Mouse (Mus musculus) embryonic facial prominence, embryonic 10.5 days (tissue): Measurements from ENCODE around the gene Znrf1. TPM values are rescaled to one million over a fixed set of nuclear protein-coding genes. Genes with fewer than 3 reads are reported as not detected.
A peak's percentile ranks its signal among the peaks of the same experiment; 100 is the strongest.
"Not testable (repeated sequence)": the region's sequence is repeated elsewhere in the genome, so short reads cannot be mapped to it uniquely, and the experiment has no call there.

ENCODE experiments used
- DNase-seq: peaks from one replicate; pipeline ENCODE4 v3.0.0-alpha.2; 2017; ENCODE audit warnings: low spot score
- H3K27ac ChIP-seq: fragments of 300-500 bp; sonication (generic); replicated peaks from 2 replicates; pipeline ENCODE4 v1.5.1; 2016; ENCODE audit warnings: mild to moderate bottlenecking
- H3K27me3 ChIP-seq: fragments of 300-500 bp; sonication (generic); replicated peaks from 2 replicates; pipeline ENCODE4 v1.6.1; 2016; ENCODE audit warnings: low read depth, mild to moderate bottlenecking; ENCODE audit not compliant: poor library complexity, severe bottlenecking
- H3K36me3 ChIP-seq: fragments of 300-500 bp; sonication (generic); replicated peaks from 2 replicates; pipeline ENCODE4 v1.6.1; 2016; ENCODE audit warnings: mild to moderate bottlenecking, moderate library complexity
- H3K4me1 ChIP-seq: fragments of 300-500 bp; sonication (generic); 2 replicates; pipeline ENCODE4 v1.6.1; 2016
- H3K4me3 ChIP-seq: fragments of 300-500 bp; sonication (generic); 2 replicates; pipeline ENCODE4 v1.5.1; 2016; ENCODE audit warnings: mild to moderate bottlenecking, moderate library complexity
- H3K9me3 ChIP-seq: fragments of 300-500 bp; sonication (generic); 2 replicates; pipeline ENCODE4 v1.6.1; 2016; ENCODE audit warnings: mild to moderate bottlenecking
- WGBS: fragments of 180-500 bp; shearing (Covaris S2); methylation state at CpG from one replicate; pipeline ENCODE4 v1.1.7; 2016; 5-methylcytosine and 5-hydroxymethylcytosine counted together
- polyA plus RNA-seq: library from polyadenylated mRNA; unstranded; fragments of >200 nt; fragmentation: Nextera tagmentation; extraction: Ambion mirVana; gene quantifications from 2 replicates; pipeline ENCODE4 v1.2.1, GENCODE M21; 2016

The Znrf1 gene
- polyA plus RNA-seq, 1 experiment from 2014 or later: 36.3 TPM

DNA sequence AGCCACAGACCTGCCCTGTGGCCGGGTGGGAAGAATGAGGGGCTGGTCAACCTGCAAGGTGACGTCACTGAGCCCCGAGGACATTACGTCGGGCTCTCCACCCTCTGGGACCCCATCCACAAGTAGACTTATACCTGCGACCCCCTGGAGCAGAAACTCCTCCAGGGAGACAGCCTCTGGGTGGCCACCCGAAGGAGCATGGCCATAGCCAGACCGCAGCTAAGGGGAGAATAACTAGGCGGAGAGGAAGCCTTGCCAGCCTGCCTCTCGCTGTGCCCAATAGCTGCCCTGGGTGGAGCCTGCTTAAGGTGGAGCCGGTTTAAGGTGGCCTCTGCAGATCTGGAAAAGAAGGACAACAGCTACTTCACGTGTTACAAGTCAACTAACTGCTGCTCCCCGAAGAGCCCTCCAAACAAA, 94.2 kb downstream of the Znrf1 start, which contains the start of gene Ldhd:
Ldhd (minus strand) TSS at position 270 of the 417 bp plus-strand sequence.
- H3K27ac ChIP-seq: no peak within 1 kb of the TSS
- 26% methylated on average over 13 of the region's 13 CpGs for WGBS
- peaks cover 27% of the 10 kb centered on the region for H3K36me3 ChIP-seq
- H3K9me3 ChIP-seq: 0 out of 2 replicates have a peak, but pooled peaks cover 3% of the 10 kb centered on the region
- no peaks in the 10 kb centered on the region for H3K27me3 ChIP-seq
- no peak for DNase-seq
- H3K4me3 ChIP-seq: peak within 1 kb of the TSS; percentile 36
- peaks cover 9% of the 10 kb centered on the region; the same call in 1 of the 2 replicates for H3K4me1 ChIP-seq

DNA sequence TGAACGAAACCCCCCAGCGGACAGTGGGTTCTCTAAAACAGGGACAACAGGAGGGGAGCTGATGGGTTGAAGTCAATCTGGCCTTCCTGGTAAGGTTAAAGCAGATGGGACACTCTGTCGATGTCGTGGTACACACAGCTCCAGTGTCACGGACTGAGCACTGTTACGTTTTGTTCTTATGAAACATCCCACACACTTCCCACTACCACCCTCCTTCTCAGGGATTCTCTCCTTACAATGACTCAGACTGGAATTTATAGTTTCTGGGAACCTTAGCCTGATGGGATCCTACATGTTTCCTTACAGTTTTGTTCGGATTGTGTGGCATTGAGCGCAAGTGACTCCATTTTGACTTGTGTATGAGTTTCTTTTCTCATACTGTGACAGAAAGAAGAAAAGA, 95.7 kb downstream of the Znrf1 start:
- Histone ChIP-seq H3K27ac (no peak overlapping the region), H3K4me3 (no peak overlapping the region), H3K9me3 (0 out of 2 replicates have a peak, but pooled peaks cover 3% of the 10 kb centered on the region), H3K36me3 (peaks cover 24% of the 10 kb centered on the region), H3K4me1 (peaks cover 9% of the 10 kb centered on the region; the same call in 1 of the 2 replicates), H3K27me3 (no peaks in the 10 kb centered on the region)
- WGBS: 89% methylated on average over 8 of the region's 8 CpGs
- DNase-seq: no peak

DNA sequence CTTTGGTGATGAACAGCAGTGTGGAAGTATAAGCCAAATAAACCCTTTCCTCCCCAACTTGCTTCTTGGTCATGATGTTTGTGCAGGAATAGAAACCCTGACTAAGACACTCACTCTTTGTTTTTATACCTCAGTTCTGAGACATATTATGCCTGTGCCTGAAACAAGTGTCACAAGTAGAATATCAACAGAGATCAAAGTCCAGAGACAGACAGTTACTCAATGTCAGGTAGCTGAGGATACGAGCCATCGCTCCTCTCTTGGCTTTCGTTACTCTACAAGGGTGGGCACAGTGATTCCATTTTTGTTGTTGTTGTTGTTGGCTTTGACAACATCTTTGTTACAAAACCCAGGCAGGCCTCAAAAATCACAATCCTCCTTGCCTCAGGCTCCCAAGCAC, 97.1 kb downstream of the Znrf1 start:
- Histone ChIP-seq H3K9me3 (0 out of 2 replicates have a peak, but pooled peaks cover 3% of the 10 kb centered on the region), H3K36me3 (peaks cover 12% of the 10 kb centered on the region), H3K4me3 (no peak overlapping the region), H3K27me3 (no peaks in the 10 kb centered on the region), H3K27ac (no peak overlapping the region), H3K4me1 (peaks cover 9% of the 10 kb centered on the region; the same call in 1 of the 2 replicates)
- DNase-seq: no peak
- 95% methylated on average over 3 of the region's 3 CpGs for WGBS

DNA sequence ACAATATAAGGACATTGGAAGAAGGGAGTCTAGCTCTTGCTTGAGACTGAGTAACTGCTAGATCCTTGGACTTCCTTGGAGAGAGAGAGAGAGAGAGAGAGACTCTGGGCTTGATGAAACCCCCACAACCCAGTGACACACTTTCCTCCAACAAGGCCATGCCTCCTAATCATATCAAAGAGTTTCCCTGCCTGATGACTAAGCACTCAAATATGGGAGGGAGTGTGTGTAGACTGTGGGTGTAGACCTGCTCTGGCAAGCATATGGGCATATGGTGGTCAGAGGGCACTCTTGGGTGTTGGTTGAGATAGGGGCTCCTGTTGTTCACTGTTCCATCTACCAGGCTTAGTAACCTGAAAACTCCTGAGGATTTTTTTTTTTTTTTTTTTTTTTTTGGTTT, 102.2 kb downstream of the Znrf1 start:
- Histone ChIP-seq H3K4me1 (peaks cover 8% of the 10 kb centered on the region), H3K27me3 (no peaks in the 10 kb centered on the region), H3K9me3 (0 out of 2 replicates have a peak, but pooled peaks cover 3% of the 10 kb centered on the region), H3K4me3 (no peak overlapping the region), H3K36me3 (no peaks in the 10 kb centered on the region), H3K27ac (no peak overlapping the region)
- DNase-seq: no peak

DNA sequence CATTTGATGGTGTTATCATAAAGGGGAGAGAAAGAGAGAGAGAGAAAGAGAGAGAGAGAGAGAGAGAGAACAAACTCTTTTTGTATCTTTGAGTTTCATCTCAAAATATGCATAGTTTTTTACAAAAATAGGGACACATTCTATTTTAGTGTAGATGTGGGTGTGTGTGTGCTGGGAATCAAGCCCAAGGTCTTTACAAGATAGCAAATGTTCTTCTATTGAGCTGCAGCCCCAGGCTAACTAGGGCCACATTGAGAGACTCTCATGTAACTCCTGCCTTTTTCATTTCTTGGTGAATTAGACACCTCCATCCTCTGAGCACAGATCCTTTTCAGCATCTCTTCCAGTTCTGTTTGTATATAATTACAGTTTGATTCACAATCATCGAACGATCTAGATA, 105.2 kb downstream of the Znrf1 start:
- WGBS: 93% methylated on average over 2 of the region's 2 CpGs
- no peak for DNase-seq
- Histone ChIP-seq H3K27ac (no peak overlapping the region), H3K9me3 (no peaks in the 10 kb centered on the region), H3K27me3 (no peaks in the 10 kb centered on the region), H3K4me1 (peaks cover 8% of the 10 kb centered on the region), H3K36me3 (peaks cover 3% of the 10 kb centered on the region; the same call in 1 of the 2 replicates), H3K4me3 (no peak overlapping the region)

DNA sequence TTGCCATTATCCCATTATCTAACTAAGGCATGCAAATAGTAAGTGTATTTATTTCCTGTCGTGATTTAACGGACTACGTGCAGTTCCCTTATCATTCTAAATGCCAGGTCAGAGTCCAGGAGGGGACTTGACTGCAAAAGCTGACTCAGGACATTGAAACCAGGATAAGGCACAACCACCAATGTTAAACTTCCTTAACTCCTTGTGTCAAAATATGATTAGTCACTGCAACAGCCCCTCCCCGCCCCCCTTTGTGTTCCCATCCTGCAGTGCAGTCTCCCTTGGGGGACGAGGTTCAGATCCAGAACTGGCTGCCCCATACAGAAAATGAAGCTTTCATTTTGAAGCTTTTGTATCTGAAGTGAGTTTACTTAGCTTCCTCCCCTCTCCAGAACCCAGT, 106.6 kb downstream of the Znrf1 start:
- Histone ChIP-seq H3K36me3 (peaks cover 13% of the 10 kb centered on the region), H3K9me3 (no peaks in the 10 kb centered on the region), H3K27ac (peak overlapping the region; percentile 99), H3K4me3 (peak overlapping the region; percentile 86), H3K27me3 (no peaks in the 10 kb centered on the region), H3K4me1 (peaks cover 8% of the 10 kb centered on the region)
- no peak for DNase-seq
- WGBS: 68% methylated on average over 5 of the region's 5 CpGs

DNA sequence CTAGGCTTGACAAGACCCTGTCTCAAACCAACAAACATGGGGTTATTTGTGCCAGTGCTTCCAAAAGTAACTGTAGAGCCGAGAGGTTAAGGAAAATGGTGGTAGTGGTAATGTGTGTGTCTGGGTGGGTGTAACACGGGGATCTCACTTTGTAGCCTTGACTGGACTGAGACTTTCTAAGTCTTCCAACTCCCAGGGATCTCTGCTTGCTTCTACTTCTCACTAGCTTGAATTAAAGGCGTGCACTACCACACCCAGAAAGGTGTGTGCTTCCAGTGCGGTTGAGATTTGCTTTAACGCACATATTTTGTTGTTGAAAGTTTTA, 107.0 kb downstream of the Znrf1 start:
- Histone ChIP-seq H3K9me3 (no peaks in the 10 kb centered on the region), H3K4me1 (peaks cover 9% of the 10 kb centered on the region), H3K36me3 (peaks cover 13% of the 10 kb centered on the region), H3K27ac (peak overlapping the region; percentile 99), H3K27me3 (no peaks in the 10 kb centered on the region), H3K4me3 (peak overlapping the region; percentile 86)
- 19% methylated on average over 5 of the region's 5 CpGs for WGBS
- DNase-seq: no peak

DNA sequence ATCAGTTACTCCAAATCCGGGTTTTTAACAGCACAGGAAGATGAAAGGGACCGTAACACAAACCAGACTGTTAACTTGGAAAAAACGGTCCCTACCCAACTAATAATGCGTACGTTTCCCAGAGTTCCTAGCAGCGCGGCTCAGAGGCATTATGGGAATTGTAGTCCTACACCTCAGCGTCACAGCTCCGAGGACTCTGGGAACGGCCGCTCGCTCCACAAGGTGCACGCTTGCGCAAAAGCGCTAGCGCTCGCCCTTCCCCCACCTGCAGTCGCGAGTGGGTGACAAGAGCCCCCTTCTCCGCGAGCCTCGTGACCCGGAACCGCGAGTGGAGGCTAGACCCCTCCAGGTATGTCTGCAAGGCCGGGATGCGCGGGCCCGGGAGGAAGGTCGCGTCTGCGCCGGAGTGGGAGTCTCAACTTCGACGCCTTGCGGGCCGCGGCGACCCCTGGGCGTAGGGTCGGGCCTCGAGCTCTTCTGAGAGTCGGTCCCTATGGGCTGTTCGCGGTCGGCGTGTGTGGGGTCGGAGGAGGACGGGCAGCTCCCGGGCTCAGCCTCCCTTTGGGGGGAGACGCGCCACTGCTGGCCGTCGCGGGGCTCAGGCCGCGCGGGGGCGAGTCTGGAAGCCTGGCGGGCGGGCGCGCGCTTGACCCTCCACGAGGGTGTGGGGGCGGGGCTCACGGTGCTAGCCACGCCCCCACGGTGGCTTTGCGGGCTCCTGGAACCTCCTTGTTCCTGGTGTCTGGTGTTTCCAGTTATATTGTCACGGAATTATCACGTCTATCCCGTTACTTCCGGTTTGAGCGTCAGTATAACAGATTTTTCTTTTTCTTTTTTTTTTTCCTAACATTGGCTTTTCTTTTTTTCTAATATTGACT, 107.6 kb downstream of the Znrf1 start, which contains the start of gene Zfp1:
Zfp1 (plus strand) TSS at position 138 of the 878 bp plus-strand sequence.
- peak within 1 kb of the TSS; percentile 86 for H3K4me3 ChIP-seq
- no peaks in the 10 kb centered on the region for H3K27me3 ChIP-seq
- peak within 1 kb of the TSS; percentile 99 for H3K27ac ChIP-seq
- peak; percentile 94 for DNase-seq
- peaks cover 15% of the 10 kb centered on the region for H3K4me1 ChIP-seq
- H3K36me3 ChIP-seq: peaks cover 13% of the 10 kb centered on the region
- H3K9me3 ChIP-seq: no peaks in the 10 kb centered on the region
- WGBS: under 1% methylated on average over 75 of the region's 75 CpGs

DNA sequence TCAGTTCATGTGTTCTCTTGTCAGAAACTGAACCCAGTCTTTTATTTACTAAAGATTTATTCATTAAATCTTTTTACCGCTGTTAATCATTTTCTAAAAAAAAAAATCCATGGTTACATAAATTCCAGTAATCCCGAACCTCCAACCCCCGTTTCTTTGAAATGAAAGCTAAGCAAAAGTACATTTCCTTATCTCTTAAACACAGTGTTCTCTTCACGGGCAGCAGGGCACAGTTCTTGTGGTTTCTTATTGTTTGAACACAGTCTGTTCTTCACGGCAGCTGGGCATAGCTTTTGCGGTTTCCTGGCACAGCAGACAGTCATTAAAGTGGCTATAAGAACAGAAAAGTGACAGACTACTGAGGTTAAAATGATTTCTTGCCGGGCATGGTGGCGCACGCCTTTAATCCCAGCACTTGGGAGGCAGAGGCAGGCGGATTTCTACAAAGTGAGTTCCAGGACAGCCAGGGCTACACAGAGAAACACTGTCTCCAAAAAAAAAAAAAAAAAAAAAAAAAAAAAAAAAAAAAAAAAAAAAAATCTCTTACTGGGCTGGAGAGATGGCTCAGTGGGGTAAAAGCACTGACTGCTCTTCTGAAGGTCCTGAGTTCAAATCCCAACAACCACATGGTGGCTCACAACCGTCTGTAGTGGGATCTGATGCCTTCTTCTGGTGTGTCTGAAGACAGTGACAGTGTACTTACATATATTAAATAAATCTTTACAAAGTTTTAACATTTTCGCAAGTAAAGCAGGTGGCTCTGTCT, 108.6 kb downstream of the Znrf1 start:
- not testable (repeated sequence) for DNase-seq, H3K27me3 ChIP-seq, H3K9me3 ChIP-seq
- Histone ChIP-seq H3K36me3 (peaks cover 13% of the 10 kb centered on the region), H3K27ac (peak overlapping the region; percentile 99; the same call in 1 of the 2 replicates), H3K4me3 (peak overlapping the region; percentile 86), H3K4me1 (peaks cover 21% of the 10 kb centered on the region)
- 84% methylated on average over 12 of the region's 12 CpGs for WGBS

DNA sequence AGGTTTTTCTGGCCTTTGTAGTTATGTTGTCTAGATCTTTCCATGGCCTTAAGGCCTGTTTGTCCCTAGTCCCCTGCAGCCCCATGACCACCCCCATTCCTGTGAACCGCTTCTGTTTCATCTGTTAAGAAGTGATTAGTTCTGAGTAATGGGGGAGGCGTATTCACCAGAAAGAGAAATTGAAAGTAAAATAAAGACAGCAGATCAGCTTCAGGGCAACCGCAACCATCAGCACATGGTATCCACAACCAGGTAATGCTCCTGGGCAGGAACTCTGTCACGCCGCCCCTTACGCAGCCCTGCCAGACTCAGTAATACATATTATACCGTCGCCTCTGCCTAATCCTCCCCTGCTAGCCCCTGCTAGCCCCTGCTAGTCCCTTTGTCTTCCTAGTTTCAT, 109.8 kb downstream of the Znrf1 start:
- no peak for DNase-seq
- Histone ChIP-seq H3K9me3 (no peaks in the 10 kb centered on the region), H3K27me3 (no peaks in the 10 kb centered on the region), H3K36me3 (peaks cover 13% of the 10 kb centered on the region), H3K4me1 (peaks cover 21% of the 10 kb centered on the region), H3K4me3 (no peak overlapping the region), H3K27ac (no peak overlapping the region)
- WGBS: 95% methylated on average over 8 of the region's 8 CpGs

DNA sequence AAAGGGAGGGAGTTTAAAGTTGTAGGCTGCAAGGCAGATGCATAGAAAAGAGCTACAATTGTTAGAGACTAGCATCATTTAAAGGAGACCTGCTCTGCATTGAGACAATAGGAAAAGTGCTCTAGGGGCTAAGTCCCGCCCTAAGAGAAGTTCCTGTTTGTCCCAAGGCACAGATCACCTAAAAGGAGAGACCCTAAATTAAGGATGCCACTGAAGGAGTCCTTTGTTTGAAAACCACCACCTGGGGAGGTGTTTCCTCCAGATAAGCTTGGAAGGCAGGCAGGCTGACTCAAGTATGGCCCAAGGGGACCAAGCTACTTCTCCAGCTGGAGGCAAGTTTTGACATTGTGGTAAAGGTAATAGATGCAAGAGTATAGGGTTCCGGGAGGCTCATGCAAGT, 112.9 kb downstream of the Znrf1 start:
- Histone ChIP-seq H3K9me3 (no peaks in the 10 kb centered on the region), H3K4me1 (peaks cover 13% of the 10 kb centered on the region), H3K36me3 (peaks cover 13% of the 10 kb centered on the region), H3K27me3 (no peaks in the 10 kb centered on the region), H3K27ac (0 out of 2 replicates have a peak overlapping the region, but pooled peaks have one; percentile 7), H3K4me3 (no peak overlapping the region)
- DNase-seq: no peak
- 49% methylated on average over 2 of the region's 2 CpGs for WGBS

DNA sequence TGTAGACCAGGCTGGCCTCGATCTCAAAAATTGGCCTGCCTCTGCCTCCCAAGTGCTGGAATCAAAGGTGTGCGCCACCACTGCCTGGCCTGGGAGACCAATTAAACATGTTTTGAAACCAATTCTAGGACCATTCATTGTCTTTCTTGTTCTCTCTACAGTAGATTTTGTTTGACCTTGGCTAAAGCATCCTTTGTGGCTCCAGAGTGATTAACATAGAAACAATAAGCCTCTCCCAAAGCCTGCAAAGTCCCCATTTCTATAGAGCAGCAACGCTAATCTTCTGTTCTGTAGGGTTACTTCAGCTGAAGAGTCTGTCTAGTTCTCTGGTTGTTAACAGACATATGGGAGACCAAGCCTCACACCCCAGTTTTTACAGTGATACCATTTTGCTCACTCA, 114.8 kb downstream of the Znrf1 start:
- Histone ChIP-seq H3K9me3 (no peaks in the 10 kb centered on the region), H3K27ac (no peak overlapping the region), H3K4me1 (peaks cover 13% of the 10 kb centered on the region), H3K4me3 (no peak overlapping the region), H3K27me3 (no peaks in the 10 kb centered on the region), H3K36me3 (peaks cover 16% of the 10 kb centered on the region)
- 88% methylated on average over 3 of the region's 3 CpGs for WGBS
- no peak for DNase-seq
